Mouse (Mus musculus) T-helper 17 cell (primary cell): ENCODE results near the gene Edc4.
"Not testable (repeated sequence)": the region's sequence is repeated elsewhere in the genome, so short reads cannot be mapped to it uniquely, and the experiment has no call there.

Experiments
- in situ Hi-C, 2 experiments: fragments of 300-600 bp; cut with MboI, MseI; formaldehyde crosslinking; loops; 1 replicate in 1 of 2; 2 replicates in 1 of 2; pipeline ENCODE4 v1.15.1; 2025; ENCODE audit warnings: high pct_unique_total_duplicates in 2 of 2

The Edc4 gene

DNA sequence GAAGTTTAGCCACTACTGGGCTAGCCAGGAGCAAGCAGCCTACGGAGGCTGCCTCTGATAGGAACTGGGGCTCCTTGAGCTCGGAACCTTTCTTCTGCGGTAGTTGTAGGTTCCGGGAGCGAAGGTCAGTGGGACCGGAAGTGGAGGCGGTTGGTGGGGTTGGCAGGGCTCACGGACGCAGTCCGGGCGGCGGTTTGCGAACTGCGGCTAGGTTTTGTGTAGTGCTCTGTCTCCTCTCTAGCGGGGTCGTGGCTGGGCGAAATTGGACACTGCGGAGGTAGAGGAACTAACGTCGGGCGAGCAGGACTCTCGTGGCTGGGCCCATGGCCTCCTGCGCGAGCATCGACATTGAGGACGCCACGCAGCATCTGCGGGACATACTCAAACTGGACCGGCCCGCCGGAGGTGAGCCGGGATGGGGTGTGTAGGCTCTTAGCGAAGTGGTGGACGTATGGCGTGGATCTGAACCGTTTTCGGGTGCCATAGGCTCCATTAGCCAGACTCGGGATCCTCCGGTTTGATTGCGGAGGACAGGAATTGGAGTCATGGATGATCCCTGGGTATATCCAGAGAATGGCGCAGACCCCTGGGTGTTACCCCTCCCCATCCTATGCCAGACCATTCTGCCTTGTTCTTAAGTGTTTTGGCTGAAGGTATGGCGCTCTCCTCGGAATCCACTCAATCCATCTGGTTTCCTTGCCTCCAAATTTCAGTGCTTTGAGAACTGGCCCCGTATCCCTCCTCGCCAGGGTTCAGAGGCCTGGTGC, at the start of gene Edc4:
Gene Edc4 (plus strand): TSS at position 128 of the 767 bp plus-strand sequence.
- in situ Hi-C loops: no loop called here

DNA sequence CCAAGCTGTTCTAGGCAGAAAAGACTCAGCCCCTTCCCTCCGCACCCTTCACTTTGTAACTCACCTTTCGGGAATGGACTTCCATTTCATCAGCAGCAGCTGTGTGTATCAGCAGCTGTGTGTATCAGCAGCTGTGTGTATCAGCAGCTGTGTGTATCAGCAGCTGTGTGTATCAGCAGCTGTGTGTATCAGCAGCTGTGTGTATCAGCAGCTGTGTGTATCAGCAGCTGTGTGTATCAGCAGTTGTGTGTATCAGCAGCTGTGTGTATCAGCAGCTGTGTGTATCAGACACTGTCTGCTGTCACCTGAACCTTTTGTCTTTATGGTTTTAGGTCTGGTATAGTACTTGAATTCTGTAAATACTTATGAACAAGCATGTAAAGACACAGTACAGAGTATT, 46.9 kb upstream of the Edc4 start:
- in situ Hi-C loops: not testable (repeated sequence)

DNA sequence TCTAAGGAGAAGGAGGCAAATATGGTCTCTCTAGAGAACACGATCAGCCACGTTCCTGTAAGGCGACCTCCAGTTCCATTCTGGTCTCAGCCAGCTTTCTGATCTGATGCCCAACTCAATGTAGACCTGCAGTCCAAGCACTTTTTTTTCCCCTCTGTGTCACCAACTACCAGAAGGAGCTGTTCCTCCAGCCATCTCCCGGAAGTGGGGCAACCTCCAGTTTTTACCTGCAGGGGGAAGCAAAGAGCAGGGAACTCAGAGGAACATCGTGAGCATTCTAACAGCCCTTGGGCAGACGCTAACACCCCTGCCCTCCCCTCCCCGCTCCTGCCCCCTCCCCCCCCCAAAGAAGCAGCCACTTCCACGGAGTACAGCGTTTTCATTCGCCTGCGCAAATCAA, 45.4 kb upstream of the Edc4 start:
- in situ Hi-C loops: no loop called here

DNA sequence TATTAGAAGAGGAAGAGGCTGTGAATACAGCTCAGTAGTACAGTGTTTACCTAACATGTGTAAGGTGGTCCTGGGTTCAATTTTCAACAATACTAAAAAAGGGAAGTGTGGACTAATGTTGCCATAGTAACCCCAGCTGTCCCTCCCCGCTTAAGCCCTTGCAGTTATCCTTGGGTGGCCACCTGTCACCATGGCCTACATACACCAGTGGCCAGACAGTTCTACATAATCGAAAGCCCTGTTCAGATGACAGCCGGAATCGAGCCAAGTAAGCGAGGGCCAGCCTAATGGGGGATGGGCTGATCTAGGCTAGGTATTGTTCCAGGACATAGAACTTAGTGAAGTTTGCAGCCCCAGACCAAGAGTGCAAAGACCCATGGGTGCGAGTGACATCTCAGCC, 43.7 kb upstream of the Edc4 start:
- in situ Hi-C loops: no loop called here

DNA sequence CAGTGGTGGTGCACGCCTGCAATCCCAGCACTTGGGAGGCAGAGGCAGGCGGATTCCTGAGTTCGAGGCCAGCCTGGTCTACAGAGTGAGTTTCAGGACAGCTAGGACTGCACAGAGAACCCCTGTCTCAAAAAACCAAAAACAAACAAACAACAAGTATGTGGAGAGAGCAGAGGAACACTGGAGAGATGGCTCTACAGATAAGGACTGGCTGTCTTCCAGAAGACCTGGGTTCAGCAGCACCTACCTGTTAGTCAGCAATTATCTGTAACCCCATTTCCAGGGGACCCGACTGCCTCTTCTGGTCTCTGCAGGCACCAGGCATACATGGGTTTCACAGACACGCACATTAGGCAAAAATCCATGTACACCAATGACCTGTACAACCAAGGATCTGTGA, 41.5 kb upstream of the Edc4 start:
- in situ Hi-C loops: no loop called here

DNA sequence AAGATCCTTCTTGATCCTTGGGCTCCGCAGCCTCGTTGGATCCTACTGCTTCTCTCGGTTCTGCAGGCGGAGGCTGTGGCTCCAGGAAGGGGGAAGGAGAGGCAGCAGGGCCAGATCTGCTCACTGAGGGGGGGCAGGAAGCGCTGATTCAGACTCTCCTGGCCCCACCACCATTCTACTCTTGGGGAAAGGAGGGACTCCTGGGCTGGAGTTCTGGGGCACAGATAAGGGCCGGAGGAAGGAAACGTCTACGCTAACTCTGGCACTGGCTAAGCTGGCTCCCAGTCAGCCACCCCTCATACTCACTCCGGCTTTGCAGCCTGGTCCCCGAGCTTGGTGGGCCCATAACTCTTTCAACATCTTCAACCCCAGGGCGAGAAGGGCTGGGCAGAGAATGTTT, 34.0 kb upstream of the Edc4 start:
- in situ Hi-C loops: loop anchor here in 1 of 2 experiments (10.0 kb wide), 1 partner anchor 1212 kb away; the partner anchor contains the start of gene Rrad

DNA sequence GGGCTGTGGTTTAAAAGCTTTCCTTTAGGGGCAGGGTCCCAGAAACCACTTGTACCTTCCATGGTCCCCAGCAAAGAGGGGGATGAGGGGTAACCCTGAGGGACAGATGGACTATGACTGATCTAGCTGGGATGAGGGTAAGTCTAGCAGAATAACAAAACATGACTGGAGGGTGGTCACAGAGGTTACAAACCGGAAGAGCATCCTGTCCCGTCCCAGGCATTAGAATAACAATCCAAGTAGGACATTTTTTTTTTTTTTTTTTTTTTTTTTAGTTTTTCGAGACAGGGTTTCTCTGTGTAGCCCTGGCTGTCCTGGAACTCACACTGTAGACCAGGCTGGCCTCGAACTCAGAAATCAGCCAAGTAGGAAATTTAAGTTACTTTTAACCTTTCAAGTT, 30.7 kb upstream of the Edc4 start:
- in situ Hi-C loops: no loop called here

DNA sequence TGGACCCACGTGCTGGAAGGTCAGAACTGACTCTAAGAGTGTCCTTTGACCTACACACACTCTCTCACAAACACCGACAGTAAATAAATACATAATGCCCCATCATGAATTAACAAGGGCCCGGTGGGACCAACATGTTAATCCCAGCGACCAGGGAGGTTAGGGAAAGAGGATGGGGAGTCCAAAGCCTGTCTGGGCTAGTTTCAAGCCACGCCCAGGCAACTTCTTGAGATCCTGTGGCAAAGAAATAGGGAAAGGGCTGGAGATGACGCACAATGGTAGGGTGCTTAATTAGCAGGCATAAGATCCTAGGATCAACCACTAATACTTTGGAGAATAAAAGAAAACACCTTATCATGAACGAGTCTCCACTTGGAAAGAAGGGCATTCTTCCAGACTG, 30.1 kb upstream of the Edc4 start:
- in situ Hi-C loops: no loop called here

DNA sequence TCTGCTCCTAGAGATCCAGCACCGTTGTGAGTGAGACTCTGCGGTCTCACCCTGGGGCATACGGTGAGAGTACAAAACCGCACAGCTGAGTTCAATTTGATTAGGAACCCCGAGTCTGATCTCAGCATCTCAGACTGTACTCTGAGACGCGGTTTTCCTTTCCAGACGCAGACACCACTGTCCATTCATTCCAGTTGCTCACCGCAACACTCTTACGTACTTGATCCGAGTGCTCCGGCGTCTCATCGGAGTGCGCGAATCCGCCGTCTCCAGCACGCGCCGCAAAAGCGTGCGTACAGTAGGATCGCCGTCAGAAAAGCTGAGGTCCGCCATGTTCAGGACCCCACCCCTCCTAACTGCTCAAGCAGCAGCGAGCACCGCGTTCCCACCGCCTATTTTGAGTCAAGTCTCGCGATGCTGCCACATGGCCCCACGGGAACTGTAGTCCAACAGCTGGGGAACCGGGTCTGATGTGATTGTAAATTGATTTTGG, 29.0 kb upstream of the Edc4 start:
- in situ Hi-C loops: no loop called here

DNA sequence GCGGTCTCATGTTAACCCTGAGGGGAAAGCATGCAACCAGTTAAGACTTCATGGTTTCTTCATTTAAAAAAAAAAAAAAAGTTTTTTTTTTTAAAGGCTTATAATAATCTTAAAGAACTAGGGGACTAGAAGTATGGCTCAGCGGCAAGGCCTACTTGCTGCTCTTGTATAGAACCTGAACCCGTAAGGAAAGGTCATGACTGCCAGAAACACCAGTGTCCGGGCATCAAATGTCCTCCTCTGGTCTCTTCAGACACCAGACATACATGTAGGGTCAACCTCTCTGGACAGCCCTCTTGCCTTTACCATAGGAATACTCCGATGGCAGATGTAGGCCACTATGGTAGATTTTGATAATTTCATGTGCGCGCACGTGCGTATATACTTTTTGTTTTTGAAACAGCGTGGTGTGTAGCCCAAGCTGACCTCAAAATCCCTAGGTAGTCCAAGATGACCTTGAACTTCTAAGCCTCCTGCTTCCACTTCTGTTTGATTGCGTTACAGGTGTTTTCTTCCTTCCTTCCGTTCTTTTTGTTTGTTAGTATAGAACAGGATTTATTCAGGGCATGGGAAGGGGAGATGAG, 28.4 kb upstream of the Edc4 start:
- in situ Hi-C loops: no loop called here

DNA sequence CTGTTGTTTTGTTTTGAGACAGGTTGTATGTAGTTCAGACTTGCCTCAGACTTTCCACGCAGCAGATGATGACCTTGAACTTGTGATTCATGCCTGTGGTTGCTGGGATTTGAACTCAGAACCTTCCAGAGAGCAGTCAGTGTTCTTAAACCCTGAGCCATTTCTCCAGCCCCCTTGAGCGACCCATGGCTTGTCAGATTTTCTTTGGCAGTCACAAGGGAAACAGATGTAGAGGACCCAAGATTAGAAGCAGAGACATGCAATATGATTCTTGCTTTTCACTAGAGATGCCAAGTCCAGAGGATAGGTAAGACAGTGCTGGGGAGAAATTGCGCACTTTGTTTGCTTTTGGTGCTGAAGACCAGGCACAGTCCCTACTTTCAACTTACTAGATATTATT, 27.5 kb upstream of the Edc4 start, which contains the start of gene Cenpt:
Gene Cenpt (minus strand): TSS at position 101 of the 400 bp plus-strand sequence.
- in situ Hi-C loops: no loop called here

DNA sequence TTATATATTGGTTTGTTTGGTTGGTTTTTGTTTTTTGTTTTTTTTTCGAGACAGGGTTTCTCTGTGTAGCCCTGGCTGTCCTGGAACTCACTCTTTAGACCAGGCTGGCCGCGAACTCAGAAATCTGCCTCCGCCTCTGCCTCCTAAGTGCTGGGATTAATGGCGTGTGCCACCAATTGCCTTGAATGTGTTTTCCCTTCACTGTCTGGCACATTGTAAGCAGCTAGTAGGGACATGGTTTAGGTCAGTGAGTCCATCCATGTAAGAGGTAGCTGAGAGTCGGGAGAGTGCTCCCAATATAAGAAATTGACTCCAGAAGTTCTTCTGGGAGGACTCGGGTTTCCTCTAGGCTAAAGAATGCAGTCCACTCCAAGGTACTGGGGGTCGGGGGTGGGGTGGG, 26.4 kb upstream of the Edc4 start:
- in situ Hi-C loops: no loop called here

DNA sequence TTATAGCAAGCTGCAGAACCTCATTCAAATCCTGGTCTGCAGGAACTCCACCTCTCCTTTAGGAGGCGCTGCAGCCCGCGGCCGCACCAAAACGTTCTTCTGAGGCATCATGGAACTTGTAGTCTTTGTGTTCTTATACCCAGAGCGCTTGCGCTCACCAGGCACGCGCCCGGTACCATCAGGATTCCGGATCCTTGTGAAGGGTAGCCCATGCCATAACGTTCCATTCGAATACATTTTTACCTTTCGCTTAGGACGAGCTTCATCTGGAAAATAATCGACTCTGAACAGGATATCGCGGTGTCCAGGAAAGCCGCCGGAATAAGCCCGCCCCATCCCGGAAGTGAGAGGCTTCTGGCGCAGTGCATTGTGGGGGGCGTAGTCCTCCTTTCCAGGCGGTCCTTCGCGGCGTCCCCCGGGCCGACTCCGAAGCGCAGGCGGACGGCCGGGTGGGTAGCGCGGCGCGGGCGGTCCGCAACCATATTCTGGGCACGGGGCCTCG, 25.9 kb upstream of the Edc4 start, which contains the start of gene Thap11:
Gene Thap11 (plus strand): TSS at position 418 of the 502 bp plus-strand sequence.
- in situ Hi-C loops: no loop called here

DNA sequence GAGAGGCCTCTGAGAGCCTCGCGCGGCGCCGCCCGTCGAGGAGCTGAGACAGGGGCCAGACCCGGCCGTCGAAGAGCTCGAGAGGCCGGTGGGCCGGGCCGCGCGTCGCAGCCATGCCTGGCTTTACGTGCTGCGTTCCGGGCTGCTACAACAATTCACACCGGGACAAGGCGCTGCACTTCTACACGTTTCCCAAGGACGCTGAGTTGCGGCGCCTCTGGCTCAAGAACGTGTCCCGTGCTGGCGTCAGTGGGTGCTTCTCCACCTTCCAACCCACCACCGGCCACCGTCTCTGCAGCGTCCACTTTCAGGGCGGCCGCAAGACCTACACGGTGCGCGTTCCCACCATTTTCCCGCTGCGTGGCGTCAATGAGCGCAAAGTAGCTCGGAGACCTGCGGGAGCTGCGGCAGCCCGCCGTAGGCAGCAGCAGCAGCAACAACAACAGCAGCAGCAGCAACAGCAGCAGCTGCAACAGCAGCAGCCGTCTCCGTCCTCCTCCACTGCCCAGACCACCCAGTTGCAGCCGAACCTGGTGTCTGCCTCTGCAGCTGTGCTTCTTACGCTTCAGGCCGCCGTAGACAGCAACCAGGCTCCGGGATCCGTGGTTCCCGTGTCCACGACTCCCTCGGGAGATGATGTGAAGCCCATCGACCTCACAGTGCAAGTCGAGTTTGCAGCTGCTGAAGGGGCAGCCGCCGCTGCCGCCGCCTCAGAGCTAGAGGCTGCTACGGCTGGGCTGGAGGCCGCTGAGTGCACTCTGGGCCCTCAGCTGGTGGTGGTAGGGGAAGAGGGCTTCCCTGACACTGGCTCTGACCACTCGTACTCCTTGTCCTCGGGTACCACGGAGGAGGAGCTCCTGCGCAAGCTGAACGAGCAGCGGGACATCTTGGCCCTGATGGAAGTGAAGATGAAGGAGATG, 25.2 kb upstream of the Edc4 start:
- in situ Hi-C loops: no loop called here

DNA sequence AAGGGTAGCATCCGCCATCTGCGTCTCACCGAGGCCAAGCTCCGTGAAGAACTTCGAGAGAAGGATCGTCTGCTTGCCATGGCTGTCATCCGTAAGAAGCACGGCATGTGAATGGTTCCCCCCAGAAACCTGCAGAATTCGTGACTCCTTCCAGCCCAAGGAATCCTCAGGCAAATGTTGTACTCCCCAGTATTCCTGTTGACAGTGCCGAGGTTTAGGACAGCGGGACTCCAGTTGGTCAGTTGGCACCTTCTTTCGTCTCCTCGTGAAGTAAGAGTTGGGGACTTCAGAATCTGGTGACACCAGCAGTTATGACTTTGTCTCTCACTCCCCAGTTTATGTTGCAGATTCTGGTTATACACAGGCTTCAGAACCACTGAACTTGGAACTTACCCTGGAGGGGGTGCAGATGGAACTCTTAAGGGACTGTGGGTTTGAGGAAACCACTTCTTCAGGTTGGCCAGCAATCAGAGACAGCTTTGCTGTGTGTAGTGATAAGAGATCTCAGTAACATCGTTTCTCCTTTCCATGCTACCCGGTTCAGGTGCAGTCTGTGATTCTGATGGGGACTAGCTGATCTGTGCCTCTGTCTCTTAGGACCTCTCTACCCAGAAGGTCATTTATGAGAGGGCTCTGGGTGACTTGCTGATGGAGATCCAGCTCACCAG, 24.4 kb upstream of the Edc4 start:
- in situ Hi-C loops: no loop called here

DNA sequence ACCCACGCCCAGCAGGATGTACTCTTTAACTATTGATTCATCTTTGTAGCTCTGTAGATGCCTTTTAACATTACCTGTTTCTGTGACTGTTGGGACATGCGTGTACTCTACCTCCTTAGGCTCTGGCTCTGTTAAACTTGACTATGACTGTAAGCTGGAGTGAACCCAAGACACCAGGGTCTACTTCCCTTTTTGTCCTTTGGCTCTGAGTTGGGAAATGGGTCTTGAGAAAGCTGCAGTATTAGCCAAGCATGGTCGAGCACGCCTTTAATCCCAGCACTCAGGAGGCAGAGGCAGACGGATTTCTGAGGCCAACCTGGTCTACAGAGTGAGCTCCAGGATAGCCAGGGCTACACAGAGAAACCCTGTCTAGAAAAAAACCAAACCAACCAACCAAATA, 22.2 kb upstream of the Edc4 start:
- in situ Hi-C loops: no loop called here

DNA sequence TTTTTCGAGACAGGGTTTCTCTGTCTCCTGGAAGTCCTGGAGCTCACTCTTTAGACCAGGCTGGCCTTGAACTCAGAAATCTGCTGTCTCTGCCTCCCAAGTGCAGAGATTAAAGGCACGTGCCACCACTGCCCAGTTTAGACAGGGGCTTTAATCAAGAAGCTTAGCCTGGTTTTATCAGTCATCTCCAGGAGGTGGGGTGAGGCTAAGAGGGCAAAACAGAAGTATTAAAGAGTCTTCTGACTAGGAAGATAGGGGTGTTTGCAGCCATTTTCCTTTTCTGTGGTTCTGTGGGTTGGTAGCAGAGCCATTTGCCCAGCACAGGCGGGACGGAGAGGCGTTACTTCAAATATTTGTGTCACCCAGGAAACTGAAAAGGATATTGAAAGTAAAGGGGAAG, 21.4 kb upstream of the Edc4 start:
- in situ Hi-C loops: no loop called here

DNA sequence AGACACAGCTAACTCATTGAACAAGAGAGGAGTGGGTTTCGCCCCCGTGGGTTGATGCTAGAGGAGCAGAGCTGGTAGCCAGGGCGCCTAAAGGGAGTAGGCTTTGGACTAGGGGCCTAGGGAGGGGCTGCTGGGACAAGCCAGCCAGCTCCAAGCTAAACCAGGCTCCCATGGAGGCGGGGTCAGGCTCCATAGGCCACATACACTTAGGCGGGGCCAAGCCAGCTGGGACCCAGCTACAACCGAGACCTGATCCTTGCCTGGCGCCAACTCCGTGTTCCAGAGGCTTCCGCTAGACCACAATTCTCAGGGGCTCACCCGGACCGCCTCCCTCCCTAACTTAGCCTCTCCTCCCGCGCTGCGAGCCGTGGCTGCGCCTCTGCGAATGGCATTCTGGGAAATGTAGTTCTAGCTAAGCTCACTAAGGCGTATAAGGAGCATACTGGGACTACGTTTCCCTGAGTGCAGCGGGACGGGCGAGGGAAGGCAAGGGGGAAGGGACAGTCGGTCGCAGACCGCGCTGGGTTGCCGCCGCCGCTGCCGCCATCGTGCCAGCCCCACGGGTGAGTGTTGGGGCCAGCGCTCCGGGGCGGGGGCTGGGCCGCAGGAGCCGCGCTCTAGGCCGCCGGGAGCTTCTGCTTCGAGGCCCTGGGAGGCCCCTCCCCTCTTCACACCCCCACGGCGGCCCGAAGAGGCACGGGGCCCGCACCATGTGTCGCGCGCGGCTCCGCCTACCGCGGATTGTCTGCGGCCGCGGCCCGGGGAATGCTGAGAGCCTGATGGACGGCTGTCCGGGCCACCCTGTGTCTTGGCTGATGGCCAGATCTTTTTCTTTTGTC, 20.3 kb upstream of the Edc4 start, which contains the start of gene Nutf2:
Gene Nutf2 (plus strand): TSS at position 438 of the 839 bp plus-strand sequence.
- in situ Hi-C loops: no loop called here

DNA sequence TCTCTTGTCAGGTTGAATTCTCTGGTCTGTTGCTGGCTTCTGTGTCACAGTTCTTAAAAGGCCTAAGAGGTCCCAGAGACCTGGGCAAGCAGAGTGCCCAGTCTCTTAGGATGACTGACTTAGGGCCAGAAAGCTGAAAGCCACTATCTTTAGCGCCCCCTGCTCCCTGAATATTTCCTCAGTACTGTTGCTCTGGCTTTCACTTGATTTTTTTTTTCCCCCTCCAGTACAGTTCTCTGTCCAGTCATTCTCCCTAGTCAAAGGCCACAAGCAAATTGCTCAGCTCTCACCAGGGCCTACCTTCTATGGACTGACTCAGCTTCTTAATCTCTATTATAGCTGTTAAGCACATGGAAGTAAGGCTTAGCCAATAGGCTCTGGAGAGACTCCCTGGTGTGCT, 18.7 kb upstream of the Edc4 start:
- in situ Hi-C loops: no loop called here

DNA sequence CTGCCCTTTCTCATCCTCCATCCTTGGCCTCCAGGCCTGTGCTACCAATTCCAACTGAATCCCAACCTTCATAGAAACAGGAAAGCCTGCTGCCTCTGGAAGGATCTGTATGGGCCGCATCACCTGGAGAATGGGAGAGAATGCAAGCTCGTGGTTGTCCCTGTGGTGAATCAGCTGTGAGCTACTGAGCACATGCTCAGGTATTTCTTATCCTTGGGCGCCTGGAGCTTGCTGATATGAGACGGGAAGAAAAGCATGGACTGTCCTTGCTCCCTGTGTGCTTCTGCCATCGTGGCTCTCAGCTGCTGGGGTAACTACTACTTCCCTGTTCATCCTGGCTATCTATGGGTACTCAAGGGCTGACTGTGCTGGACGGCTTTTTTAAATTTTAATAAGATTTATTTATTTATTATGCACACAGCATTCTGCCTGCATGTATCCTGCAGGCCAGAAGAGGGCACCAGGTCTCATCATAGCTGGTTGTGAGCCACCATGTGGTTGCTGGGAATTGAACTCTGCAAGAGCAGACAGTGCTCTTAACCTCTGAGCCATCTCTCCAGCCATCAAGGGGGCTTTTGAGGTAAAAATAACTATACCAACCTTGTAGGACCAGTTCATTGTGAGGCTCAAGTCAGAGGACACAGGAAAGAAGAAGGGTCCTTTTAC, 14.2 kb upstream of the Edc4 start:
- in situ Hi-C loops: no loop called here
